Mouse (Mus musculus) mature B cell (primary cell): Measurements from ENCODE around the gene Macrod2.

ENCODE experiments used
- in situ Hi-C: fragments of 300-500 bp; cut with MboI; formaldehyde crosslinking; loops from 2 replicates; pipeline ENCODE4 v1.14.3; 2019

Gene Macrod2

GRCm38 (mm10) chr2:140395179-140395578 lies at the start of gene Macrod2:
TSS of gene Macrod2 (plus strand) at chr2:140395309.
- in situ Hi-C loops, result no loop called here

- in situ Hi-C loops, result no loop called here
Observed at GRCm38 (mm10) chr2:140359905-140360304, 35.2 kb upstream of the Macrod2 start.

- in situ Hi-C loops, result no loop called here
Observed at GRCm38 (mm10) chr2:140364804-140365203, 30.3 kb upstream of the Macrod2 start.

GRCm38 (mm10) chr2:140389525-140389924 lies 5.6 kb upstream of the Macrod2 start, which contains the start of gene Sel1l2:
TSS of gene Sel1l2 (minus strand) at chr2:140389706.
- in situ Hi-C loops, result no loop called here

GRCm38 (mm10) chr2:140395744-140396231 lies 679 bp downstream of the Macrod2 start:
- in situ Hi-C loops, result no loop called here

- in situ Hi-C loops, result no loop called here
Observed at GRCm38 (mm10) chr2:140425844-140426243, 30.7 kb downstream of the Macrod2 start.

- in situ Hi-C loops, result no loop called here
Observed at GRCm38 (mm10) chr2:140427283-140427682, 32.2 kb downstream of the Macrod2 start.

GRCm38 (mm10) chr2:140439081-140439480 lies 44.0 kb downstream of the Macrod2 start:
- in situ Hi-C loops, result no loop called here

GRCm38 (mm10) chr2:140448636-140449035 lies 53.5 kb downstream of the Macrod2 start:
- in situ Hi-C loops, result no loop called here

- in situ Hi-C loops, result no loop called here
Observed at GRCm38 (mm10) chr2:140475770-140476169, 80.7 kb downstream of the Macrod2 start.

GRCm38 (mm10) chr2:140476891-140477290 lies 81.8 kb downstream of the Macrod2 start:
- in situ Hi-C loops, result no loop called here

GRCm38 (mm10) chr2:140482604-140483003 lies 87.5 kb downstream of the Macrod2 start:
- in situ Hi-C loops, result no loop called here

- in situ Hi-C loops, result no loop called here
Observed at GRCm38 (mm10) chr2:140497688-140498087, 102.6 kb downstream of the Macrod2 start.

- in situ Hi-C loops, result no loop called here
Observed at GRCm38 (mm10) chr2:140500951-140501350, 105.8 kb downstream of the Macrod2 start.

GRCm38 (mm10) chr2:140521472-140521871 lies 126.4 kb downstream of the Macrod2 start:
- in situ Hi-C loops, result no loop called here

- in situ Hi-C loops, result no loop called here
Observed at GRCm38 (mm10) chr2:140530214-140530613, 135.1 kb downstream of the Macrod2 start.

GRCm38 (mm10) chr2:140532024-140532423 lies 136.9 kb downstream of the Macrod2 start:
- in situ Hi-C loops, result no loop called here

GRCm38 (mm10) chr2:140532859-140533519 lies 137.9 kb downstream of the Macrod2 start:
- in situ Hi-C loops, result no loop called here

- in situ Hi-C loops, result no loop called here
Observed at GRCm38 (mm10) chr2:140533621-140534020, 138.5 kb downstream of the Macrod2 start.

- in situ Hi-C loops, result no loop called here
Observed at GRCm38 (mm10) chr2:140534583-140534982, 139.5 kb downstream of the Macrod2 start.

- in situ Hi-C loops, result no loop called here
Observed at GRCm38 (mm10) chr2:140535832-140536571, 140.9 kb downstream of the Macrod2 start.

- in situ Hi-C loops, result no loop called here
Observed at GRCm38 (mm10) chr2:140549286-140549685, 154.2 kb downstream of the Macrod2 start.

- in situ Hi-C loops, result no loop called here
Observed at GRCm38 (mm10) chr2:140561426-140561825, 166.3 kb downstream of the Macrod2 start.
